Mouse (Mus musculus) heart, adult 2 months (tissue): ENCODE results near the gene Derl3.

ENCODE experiments used
- CTCF ChIP-seq: fragments of 200-600 bp; IDR thresholded peaks from 2 replicates; pipeline ENCODE4 v1.8.1; 2022; ENCODE audit warnings: antibody characterized with exemption, mild to moderate bottlenecking, moderate library complexity
- EP300 ChIP-seq: fragments of 200-500 bp; IDR thresholded peaks from 2 replicates; pipeline ENCODE4 v1.6.1; 2011; ENCODE audit warnings: low read depth, low read length, control low read depth; ENCODE audit not compliant: insufficient read depth
- POLR2A ChIP-seq: fragments of 200-500 bp; IDR thresholded peaks from 2 replicates; pipeline ENCODE4 v1.6.1; 2011; ENCODE audit warnings: mild to moderate bottlenecking, low read depth, low read length, control low read depth; ENCODE audit not compliant: insufficient read depth

DNA sequence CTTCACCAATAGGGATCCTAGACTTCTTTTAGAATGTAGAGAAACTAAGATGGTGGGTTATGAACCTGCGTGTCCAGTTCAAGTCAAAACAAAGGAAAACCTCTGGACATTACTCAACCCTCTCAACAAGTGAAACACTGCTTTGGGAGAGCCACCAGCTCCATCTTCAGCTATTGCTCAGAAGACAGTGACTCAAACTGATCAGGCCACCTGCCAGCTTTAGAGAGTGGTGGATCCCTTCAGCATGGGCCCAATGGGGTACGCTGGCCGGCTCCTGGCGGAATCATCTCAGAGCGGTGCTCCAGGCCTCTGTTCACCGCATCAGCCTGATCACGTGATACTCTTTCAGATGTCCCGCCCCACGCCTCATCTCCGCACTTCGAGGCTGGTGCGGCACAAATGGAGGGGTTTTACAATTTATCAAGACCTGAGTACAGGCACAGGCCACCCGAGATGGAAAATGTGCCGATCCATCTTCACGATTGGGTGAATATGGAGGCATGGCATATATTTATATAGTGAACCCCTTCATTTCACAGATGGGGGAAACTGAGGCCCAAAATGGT lies 37.7 kb upstream of the Derl3 start:
- TF ChIP-seq CTCF = no peak
- no peak for TF ChIP-seq POLR2A
- TF ChIP-seq EP300 = no peak
